ENCODE assay signal across 18 mouse cellular contexts in the genomic region with DNA sequence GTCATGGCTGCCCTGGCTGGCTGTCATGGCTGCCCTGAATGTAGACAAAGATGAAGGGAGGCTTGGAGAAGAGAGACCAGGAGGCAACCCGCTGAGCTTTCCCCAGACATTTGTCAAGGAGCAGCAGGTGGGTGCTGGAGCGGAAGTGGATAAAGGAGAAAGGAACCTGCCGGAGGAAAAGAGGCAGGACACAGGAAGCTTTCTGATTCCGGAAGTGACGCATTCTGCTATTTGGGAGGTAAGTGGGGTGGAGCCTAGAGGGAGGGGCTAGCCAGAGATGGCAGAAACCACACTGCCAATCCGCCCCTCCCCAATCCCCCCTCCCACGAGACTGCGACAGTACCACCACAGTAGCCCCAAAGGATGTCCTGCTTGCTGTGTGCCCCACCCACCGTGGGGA.
"Had no signal": no experiment of that assay in that cellular context is flagged by ENCODE, and none has a peak within 500 bp of the region (broad histone marks: within the 10 kb centered on the region; RNA-seq: fewer than 3 reads in every experiment).

No protein-coding gene starts in this region.

- H3K36me3 ChIP-seq: kidney, embryonic 15.5 days; limb, embryonic 12.5 days; limb, embryonic 15.5 days; midbrain, embryonic 12.5 days; midbrain, embryonic 15.5 days; neural tube, embryonic 12.5 days; neural tube, embryonic 15.5 days had no signal

- DNase-seq: kidney, adult 11 months; kidney, adult 8-10 months; kidney, postnatal 10 days; kidney, postnatal 36 days; liver, postnatal 0 days; lung, embryonic 14.5 days; right cerebral cortex, adult 18-20 months; right cerebral cortex, postnatal 25 days; thymus, postnatal 25 days had no signal

- H3K9me3 ChIP-seq: kidney, embryonic 15.5 days; limb, embryonic 12.5 days; limb, embryonic 15.5 days; midbrain, embryonic 12.5 days; midbrain, embryonic 15.5 days; neural tube, embryonic 12.5 days; neural tube, embryonic 15.5 days had no signal

- H3K27ac ChIP-seq: limb, embryonic 12.5 days; limb, embryonic 15.5 days; liver, embryonic 14.5 days; macrophage; midbrain, embryonic 12.5 days; midbrain, embryonic 15.5 days; neural tube, embryonic 12.5 days; neural tube, embryonic 15.5 days had no signal

- H3K4me3 ChIP-seq: kidney, embryonic 15.5 days; limb, embryonic 15.5 days; midbrain, embryonic 12.5 days; midbrain, embryonic 15.5 days; neural tube, embryonic 12.5 days; neural tube, embryonic 15.5 days had no signal

- H3K27me3 ChIP-seq: neural tube, embryonic 15.5 days had no signal

- H3K9ac ChIP-seq: kidney, embryonic 15.5 days; limb, embryonic 15.5 days; liver, embryonic 14.5 days; liver, postnatal 0 days; lung, embryonic 14.5 days; midbrain, embryonic 12.5 days; midbrain, embryonic 15.5 days; neural tube, embryonic 12.5 days; neural tube, embryonic 15.5 days had no signal
